Mouse (Mus musculus): ENCODE results near the gene Skiv2l. TPM values are rescaled to one million over a fixed set of nuclear protein-coding genes. Genes with fewer than 3 reads are reported as not detected.

Skiv2l gene
- polyA plus RNA-seq (2015; fragmentation: Nextera tagmentation; extraction: Ambion mirVana): 39.9 and 42.5 TPM in 2 replicates

DNA sequence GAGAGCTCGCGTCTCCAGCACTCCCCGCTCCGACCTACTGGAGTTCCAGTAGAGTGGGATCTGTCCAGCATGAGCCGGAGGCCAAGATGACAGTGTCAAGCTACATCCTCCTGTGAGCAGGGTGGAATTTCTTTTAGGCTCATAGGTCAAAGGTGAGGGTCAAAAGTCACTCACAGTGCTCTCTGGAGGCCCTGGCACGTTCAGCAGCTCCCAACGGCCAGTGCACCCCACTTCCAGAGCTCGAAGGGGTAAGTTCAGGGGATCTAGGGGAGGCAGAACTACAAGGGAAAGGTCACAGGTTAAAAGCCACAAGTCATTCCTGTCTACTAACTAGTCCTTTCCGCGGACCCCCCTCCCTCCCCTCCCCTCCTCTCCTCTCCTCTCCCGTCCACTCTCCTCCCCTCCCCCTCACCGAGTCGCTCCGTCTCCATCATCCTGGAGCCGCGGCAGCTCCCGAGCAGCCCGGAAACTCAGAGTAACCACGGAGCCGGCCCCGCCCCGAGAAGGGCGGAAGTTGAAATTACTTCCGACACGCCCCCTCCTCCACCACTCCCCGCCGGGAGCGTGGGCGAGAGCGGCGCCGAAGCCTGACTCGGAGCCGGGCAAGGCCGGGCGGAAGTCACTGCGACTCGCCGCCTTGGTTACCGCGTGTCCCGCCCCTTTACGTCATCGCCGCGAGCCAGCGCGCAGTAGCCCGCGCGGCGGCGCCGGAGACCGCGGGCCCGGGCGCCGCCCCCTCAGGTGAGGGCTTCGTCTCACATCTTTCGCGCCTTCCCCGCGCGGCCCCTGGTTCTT, at the start of gene Skiv2l, which contains the start of gene Nelfe:
TSS of gene Skiv2l (minus strand) at position 489 of the 795 bp plus-strand sequence.
TSS of gene Nelfe (plus strand) at position 670 of the 795 bp plus-strand sequence.
- ATAC-seq: peak; percentile 98
- peak within 1 kb of the TSS; percentile 73; the same call in 1 of the 2 replicates for H3K27ac ChIP-seq
- peaks cover 45% of the 10 kb centered on the region for H3K36me3 ChIP-seq
- H3K9ac ChIP-seq: peak within 1 kb of the TSS; percentile 73
- no peaks in the 10 kb centered on the region for H3K9me3 ChIP-seq
- WGBS: under 1% methylated on average over 65 of the region's 65 CpGs
- H3K27me3 ChIP-seq (replicated peaks): no peaks in the 10 kb centered on the region
- H3K4me1 ChIP-seq (replicated peaks): peaks cover 17% of the 10 kb centered on the region
- peak within 1 kb of the TSS; percentile 79 for H3K4me2 ChIP-seq (replicated peaks)
- peak within 1 kb of the TSS; percentile 72 for H3K4me3 ChIP-seq (replicated peaks)

DNA sequence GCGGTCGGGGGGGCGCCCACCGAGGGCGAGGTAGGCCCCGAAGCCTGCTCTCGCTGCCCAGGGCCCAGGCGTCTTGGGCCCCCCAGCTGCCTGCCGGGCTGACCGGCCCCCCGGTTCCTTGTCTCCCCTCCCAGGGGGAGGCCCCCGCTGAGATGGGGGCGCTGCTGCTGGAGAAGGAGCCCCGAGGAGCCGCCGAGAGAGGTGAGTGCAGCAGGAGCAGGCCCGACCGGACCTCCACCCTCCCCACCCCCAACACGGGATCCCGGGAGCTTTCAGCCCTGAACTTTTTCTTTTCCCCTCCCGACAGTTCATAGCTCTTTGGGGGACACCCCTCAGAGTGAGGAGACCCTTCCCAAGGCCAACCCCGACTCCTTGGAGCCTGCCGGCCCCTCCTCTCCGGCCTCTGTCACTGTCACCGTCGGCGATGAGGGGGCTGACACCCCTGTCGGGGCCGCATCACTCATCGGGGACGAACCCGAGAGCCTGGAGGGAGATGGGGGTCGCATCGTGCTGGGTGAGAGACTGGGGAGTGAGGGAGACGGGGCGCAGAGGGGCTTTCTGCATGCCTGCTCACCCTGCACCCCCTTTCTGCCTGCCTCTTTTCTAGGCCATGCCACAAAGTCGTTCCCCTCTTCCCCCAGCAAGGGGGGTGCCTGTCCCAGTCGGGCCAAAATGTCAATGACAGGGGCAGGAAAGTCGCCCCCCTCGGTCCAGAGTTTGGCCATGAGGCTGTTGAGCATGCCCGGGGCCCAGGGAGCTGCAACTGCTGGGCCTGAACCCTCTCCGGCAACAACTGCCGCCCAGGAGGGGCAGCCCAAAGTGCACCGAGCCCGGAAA, 49.3 kb upstream of the Skiv2l start:
- peak; percentile 6 for ATAC-seq

DNA sequence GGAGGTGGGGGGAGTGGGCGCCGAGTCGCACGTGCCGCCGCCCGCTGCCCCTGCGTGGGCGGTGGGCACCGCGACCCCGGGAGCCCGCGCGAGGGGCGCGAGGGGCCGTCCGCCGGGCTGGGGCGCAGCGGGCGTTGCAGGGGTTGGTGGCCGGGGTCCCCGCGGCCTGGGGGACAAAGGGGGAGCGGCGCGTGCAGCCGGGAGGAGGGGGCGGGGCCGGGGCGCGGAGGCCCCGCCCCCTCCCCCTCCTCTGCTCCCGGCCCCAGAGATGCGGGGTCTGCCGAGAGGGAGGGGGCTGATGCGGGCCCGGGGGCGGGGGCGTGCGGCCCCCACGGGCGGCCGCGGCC, 48.7 kb upstream of the Skiv2l start:
- Histone ChIP-seq H3K27ac (peak overlapping the region; percentile 96), H3K4me3 (replicated peaks) (peak overlapping the region; percentile 97), H3K27me3 (replicated peaks) (no peaks in the 10 kb centered on the region), H3K9ac (peak overlapping the region; percentile 94), H3K4me1 (replicated peaks) (peaks cover 24% of the 10 kb centered on the region), H3K9me3 (no peaks in the 10 kb centered on the region), H3K36me3 (peaks cover 22% of the 10 kb centered on the region), H3K4me2 (replicated peaks) (peak overlapping the region; percentile 76)
- WGBS: 0% methylated on average over 7 of the region's 47 CpGs
- peak; percentile 5; the same call in 1 of the 2 replicates for ATAC-seq

More for the DNA sequence above, 49.3 kb upstream of the Skiv2l start:
- H3K4me2 ChIP-seq (replicated peaks): peak overlapping the region; percentile 76
- H3K9me3 ChIP-seq: no peaks in the 10 kb centered on the region
- peak overlapping the region; percentile 96 for H3K27ac ChIP-seq
- peaks cover 25% of the 10 kb centered on the region for H3K36me3 ChIP-seq
- peak overlapping the region; percentile 94 for H3K9ac ChIP-seq
- peaks cover 21% of the 10 kb centered on the region for H3K4me1 ChIP-seq (replicated peaks)
- under 1% methylated on average over 42 of the region's 45 CpGs for WGBS
- H3K4me3 ChIP-seq (replicated peaks): peak overlapping the region; percentile 97
- no peaks in the 10 kb centered on the region for H3K27me3 ChIP-seq (replicated peaks)

DNA sequence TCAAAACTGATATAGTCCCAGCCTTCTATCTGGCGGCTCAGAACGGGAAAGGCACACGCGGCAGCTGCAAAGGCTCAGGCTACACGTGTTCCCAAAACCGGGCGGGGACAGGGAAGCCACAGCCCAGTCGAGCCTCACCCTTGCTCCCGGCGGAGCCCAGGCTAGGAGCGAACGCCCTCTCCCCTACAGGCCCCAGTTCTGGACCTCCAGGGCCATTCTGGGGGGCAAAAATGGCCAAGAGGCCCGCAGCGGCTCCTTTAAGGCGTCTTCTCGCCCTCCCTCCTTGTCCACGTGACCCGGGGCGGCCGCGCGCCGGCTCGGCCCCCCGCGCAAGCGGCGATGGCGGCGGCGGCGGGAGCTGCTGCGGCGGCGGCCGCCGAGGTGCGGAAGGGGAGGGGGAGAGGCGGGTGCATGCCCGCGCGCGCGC, 48.2 kb upstream of the Skiv2l start, which contains the start of the genes C2 and Ehmt2:
TSS of gene C2 (minus strand) at position 106 of the 427 bp plus-strand sequence.
TSS of gene Ehmt2 (plus strand) at position 310 of the 427 bp plus-strand sequence.
- Histone ChIP-seq H3K4me2 (replicated peaks) (peak within 1 kb of the TSS; percentile 76), H3K9me3 (no peaks in the 10 kb centered on the region), H3K4me3 (replicated peaks) (peak within 1 kb of the TSS; percentile 97), H3K9ac (peak within 1 kb of the TSS; percentile 94), H3K4me1 (replicated peaks) (peaks cover 26% of the 10 kb centered on the region), H3K27me3 (replicated peaks) (no peaks in the 10 kb centered on the region), H3K27ac (peak within 1 kb of the TSS; percentile 96), H3K36me3 (peaks cover 17% of the 10 kb centered on the region)
- ATAC-seq: peak; percentile 57
- WGBS: under 1% methylated on average over 35 of the region's 44 CpGs

DNA sequence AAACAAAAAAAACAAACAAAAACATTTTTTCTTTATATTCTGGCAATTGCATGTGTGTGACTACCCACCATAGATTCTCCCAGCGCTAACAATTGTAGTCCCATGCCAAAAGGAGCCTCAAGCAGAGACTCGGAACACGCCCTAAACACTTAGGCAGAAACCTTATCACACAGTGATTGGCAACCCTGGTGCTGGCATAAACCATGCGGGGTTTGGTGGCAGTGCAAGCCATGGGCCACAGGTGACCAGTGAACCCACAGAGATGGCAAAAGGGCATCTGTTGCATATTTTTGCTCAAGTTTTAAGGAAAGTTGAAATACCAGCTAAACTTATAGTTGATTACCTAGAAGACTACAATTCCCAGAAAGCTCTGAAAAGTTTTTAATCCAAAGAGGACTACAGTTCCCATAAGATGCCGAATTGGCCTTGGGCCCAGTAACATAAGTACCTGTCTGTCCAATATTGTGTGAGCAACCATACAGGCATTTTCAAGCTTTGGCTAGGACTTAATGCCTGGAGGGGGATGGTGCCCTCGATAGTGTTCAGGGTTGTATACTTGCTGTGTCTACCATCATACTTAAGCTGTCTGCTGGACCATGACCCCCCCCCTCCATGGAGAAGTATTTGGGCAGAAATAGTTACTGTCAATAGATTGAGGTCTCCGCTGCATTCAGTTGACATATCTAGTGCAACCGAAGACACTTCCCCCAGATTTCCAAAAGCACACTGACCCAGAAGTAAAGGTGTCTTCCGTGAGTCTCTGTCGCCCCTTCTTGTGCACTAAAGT, 47.6 kb upstream of the Skiv2l start:
- Histone ChIP-seq H3K27me3 (replicated peaks) (no peaks in the 10 kb centered on the region), H3K4me3 (replicated peaks) (peak overlapping the region; percentile 97), H3K27ac (peak overlapping the region; percentile 96), H3K4me2 (replicated peaks) (peak overlapping the region; percentile 76), H3K9me3 (no peaks in the 10 kb centered on the region), H3K36me3 (peaks cover 12% of the 10 kb centered on the region), H3K9ac (peak overlapping the region; percentile 94), H3K4me1 (replicated peaks) (peaks cover 29% of the 10 kb centered on the region)
- 0 out of 2 replicates have a peak, but pooled peaks have one; percentile 9 for ATAC-seq
- 14% methylated on average over 10 of the region's 10 CpGs for WGBS

DNA sequence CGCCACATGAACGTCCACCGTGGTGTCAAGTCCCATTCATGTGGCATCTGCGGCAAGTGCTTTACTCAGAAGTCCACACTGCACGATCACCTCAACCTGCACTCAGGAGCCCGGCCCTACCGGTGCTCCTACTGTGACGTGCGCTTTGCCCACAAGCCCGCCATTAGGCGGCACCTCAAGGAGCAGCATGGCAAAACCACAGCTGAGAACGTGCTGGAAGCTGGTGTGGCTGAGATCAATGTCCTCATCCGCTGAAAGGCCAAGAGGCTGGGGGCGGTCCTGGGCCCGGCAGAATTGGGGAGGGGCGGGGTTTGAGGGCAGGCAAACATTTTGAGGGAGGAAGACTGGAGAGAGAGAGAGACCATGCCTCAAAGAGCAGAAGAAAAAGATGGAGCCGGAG, 46.4 kb upstream of the Skiv2l start:
- H3K27ac ChIP-seq: peak overlapping the region; percentile 41; the same call in 1 of the 2 replicates
- H3K4me1 ChIP-seq (replicated peaks): peaks cover 29% of the 10 kb centered on the region
- peak overlapping the region; percentile 82; the same call in 1 of the 2 replicates for H3K4me2 ChIP-seq (replicated peaks)
- no peaks in the 10 kb centered on the region for H3K27me3 ChIP-seq (replicated peaks)
- no peaks in the 10 kb centered on the region for H3K9me3 ChIP-seq
- H3K4me3 ChIP-seq (replicated peaks): no peak overlapping the region
- ATAC-seq: no peak
- 0 out of 2 replicates have a peak overlapping the region, but pooled peaks have one; percentile 93 for H3K9ac ChIP-seq
- peaks cover 11% of the 10 kb centered on the region for H3K36me3 ChIP-seq
- 85% methylated on average over 17 of the region's 17 CpGs for WGBS

DNA sequence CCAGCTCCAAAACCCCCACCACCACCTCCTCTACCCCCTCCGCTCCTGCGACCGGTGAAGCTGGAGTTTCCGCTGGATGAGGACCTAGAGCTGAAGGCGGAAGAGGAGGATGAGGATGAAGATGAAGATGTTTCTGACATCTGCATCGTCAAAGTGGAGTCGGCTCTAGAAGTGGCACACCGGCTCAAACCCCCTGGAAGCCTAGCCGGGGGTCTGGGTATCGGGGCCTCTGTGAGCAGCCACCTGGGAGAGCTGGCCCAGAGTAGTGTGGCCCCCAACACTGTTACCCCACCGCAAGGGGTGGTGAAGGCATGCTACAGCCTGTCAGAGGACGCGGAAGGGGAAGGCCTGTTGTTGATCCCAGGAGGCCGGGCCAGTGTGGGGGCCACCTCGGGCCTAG, 45.7 kb upstream of the Skiv2l start:
- no peaks in the 10 kb centered on the region for H3K9me3 ChIP-seq
- peak overlapping the region; percentile 82 for H3K4me2 ChIP-seq (replicated peaks)
- peaks cover 29% of the 10 kb centered on the region for H3K4me1 ChIP-seq (replicated peaks)
- H3K27ac ChIP-seq: peak overlapping the region; percentile 94
- peak overlapping the region; percentile 78 for H3K4me3 ChIP-seq (replicated peaks)
- H3K27me3 ChIP-seq (replicated peaks): no peaks in the 10 kb centered on the region
- no peak for ATAC-seq
- WGBS: 93% methylated on average over 15 of the region's 15 CpGs
- H3K9ac ChIP-seq: peak overlapping the region; percentile 93
- peaks cover 8% of the 10 kb centered on the region for H3K36me3 ChIP-seq

DNA sequence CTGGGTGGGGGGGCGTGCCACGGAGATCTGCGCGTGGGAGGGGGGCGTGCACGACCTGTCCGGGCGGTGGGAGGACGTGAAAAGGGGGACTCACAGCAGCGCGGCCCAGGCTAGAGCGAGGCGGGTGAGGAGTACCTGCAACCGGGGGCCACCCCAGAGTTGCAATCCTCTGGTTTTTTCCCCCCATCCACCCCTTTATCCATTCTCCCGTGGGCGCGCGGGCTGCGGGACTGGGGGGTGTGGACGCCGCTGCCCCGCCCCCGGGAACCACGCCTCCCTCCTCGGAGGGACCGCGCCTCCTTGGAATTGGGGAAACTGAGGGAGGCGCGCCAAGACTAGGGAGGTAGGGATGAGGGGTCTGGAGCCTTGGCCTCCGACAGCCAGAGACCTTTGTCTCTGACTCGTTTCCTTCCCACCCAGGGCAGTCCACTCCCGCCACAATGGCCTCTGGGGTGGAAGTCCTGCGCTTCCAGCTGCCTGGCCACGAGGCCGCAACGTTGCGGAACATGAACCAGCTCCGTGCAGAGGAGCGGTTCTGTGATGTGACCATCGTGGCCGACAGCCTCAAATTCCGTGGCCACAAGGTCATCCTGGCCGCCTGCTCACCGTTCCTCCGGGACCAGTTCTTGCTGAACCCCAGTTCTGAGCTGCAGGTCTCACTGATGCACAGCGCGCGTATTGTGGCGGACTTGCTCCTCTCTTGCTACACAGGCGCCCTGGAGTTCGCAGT, 45.0 kb upstream of the Skiv2l start:
- peaks cover 29% of the 10 kb centered on the region for H3K4me1 ChIP-seq (replicated peaks)
- no peaks in the 10 kb centered on the region for H3K27me3 ChIP-seq (replicated peaks)
- peak overlapping the region; percentile 82 for H3K4me2 ChIP-seq (replicated peaks)
- peak overlapping the region; percentile 78 for H3K4me3 ChIP-seq (replicated peaks)
- peak overlapping the region; percentile 94 for H3K27ac ChIP-seq
- ATAC-seq: peak; percentile 23; the same call in 1 of the 2 replicates
- no peaks in the 10 kb centered on the region for H3K9me3 ChIP-seq
- 8% methylated on average over 51 of the region's 51 CpGs for WGBS
- H3K9ac ChIP-seq: peak overlapping the region; percentile 93
- peaks cover 8% of the 10 kb centered on the region for H3K36me3 ChIP-seq

DNA sequence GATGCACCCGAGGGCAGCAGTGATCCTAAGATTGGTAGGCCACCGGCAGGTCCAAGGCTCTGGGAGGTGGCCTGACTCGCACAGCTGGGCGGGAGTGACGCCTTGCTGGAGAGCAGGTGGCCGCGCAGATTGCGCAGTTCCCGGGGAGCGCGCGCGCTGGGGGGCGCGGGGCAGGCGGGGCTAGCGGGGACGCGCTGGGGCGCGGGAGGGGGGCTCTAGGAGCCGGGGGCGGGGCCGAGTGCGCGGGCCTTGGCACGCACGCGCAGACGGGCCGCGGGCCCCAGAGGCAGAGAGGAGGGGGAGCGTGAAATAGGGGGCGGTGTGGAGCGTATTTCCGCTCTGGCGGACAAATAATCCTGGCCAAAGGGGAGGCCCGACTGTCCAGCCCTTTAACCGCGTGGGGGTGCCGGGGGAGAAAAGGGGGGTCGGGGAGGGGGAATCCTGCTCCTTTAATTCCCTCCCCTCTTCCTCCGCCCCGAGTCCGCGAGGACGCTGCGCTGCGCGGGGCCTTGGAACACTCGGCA, 44.1 kb upstream of the Skiv2l start:
- H3K9ac ChIP-seq: peak overlapping the region; percentile 93
- peaks cover 29% of the 10 kb centered on the region for H3K4me1 ChIP-seq (replicated peaks)
- H3K36me3 ChIP-seq: peaks cover 8% of the 10 kb centered on the region
- 2% methylated on average over 28 of the region's 51 CpGs for WGBS
- peak overlapping the region; percentile 82 for H3K4me2 ChIP-seq (replicated peaks)
- no peaks in the 10 kb centered on the region for H3K9me3 ChIP-seq
- peak overlapping the region; percentile 94 for H3K27ac ChIP-seq
- no peaks in the 10 kb centered on the region for H3K27me3 ChIP-seq (replicated peaks)
- peak overlapping the region; percentile 78 for H3K4me3 ChIP-seq (replicated peaks)
- peak; percentile 88 for ATAC-seq

DNA sequence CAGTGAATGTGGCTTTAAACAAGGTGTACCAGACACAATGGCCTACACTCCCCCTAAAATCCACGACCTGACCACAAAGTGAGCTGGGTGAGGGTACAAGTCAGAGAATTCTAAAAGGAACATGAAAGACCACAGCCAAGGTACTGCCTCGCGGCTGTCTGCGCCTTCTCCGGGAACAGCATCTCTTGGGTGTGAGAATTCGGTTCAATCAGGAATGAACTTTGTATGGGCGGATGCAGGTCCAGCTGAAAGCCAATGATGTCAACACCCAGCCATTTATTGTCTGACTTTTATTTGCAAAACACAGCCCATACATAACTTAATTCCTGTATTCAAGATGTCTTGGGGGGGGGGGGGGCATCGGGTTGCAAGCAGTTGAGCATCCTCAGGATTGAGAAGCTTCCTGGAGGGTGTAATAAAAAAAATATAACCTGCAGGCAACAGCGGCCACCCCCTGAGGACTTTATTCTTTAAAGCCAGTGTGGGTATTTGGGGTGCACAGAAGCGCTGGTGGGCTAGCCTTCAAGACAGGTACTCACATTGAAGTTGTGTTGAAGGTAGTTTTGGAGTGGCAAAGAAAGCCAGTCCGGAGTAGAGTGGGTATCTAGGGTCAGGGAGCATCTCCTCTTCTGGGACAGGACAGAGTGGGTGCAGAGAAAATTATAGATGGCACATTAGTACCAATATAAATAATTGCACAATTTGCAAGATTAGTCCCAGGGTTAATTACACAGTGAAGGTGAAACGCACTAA, 43.2 kb upstream of the Skiv2l start:
- Histone ChIP-seq H3K9ac (no peak overlapping the region), H3K4me2 (replicated peaks) (peak overlapping the region; percentile 82), H3K36me3 (peaks cover 8% of the 10 kb centered on the region), H3K4me1 (replicated peaks) (peaks cover 29% of the 10 kb centered on the region), H3K4me3 (replicated peaks) (peak overlapping the region; percentile 78; the same call in 1 of the 2 replicates), H3K27me3 (replicated peaks) (no peaks in the 10 kb centered on the region), H3K9me3 (no peaks in the 10 kb centered on the region), H3K27ac (peak overlapping the region; percentile 94)
- WGBS: 75% methylated on average over 12 of the region's 12 CpGs
- no peak for ATAC-seq
